Mouse (Mus musculus): Measurements from ENCODE around the gene Cntrob. TPM values are rescaled to one million over a fixed set of nuclear protein-coding genes. Genes with fewer than 3 reads are reported as not detected.

Gene Cntrob
- polyA plus RNA-seq, 1 experiment from 2014 or later, result 24.6 TPM

GRCm38 (mm10) chr11:69258287-69258686 is 65.3 kb downstream of the Cntrob start:
- no peaks in the 10 kb centered on the region for H3K36me3 ChIP-seq
- WGBS, result 54% methylated on average over 5 of the region's 5 CpGs

GRCm38 (mm10) chr11:69257807-69258206 is 65.8 kb downstream of the Cntrob start:
- no peak overlapping the region for H3K9ac ChIP-seq
- H3K9me3 ChIP-seq, result no peaks in the 10 kb centered on the region
- no peak overlapping the region for H3K27ac ChIP-seq
- 46% methylated on average over 4 of the region's 4 CpGs for WGBS
- H3K36me3 ChIP-seq, result no peaks in the 10 kb centered on the region
- H3K4me1 ChIP-seq, result peaks cover 3% of the 10 kb centered on the region; the same call in 1 of the 2 replicates
- H3K4me3 ChIP-seq, result peak overlapping the region; percentile 19; the same call in 1 of the 2 replicates
- no peak for ATAC-seq (ENCODE audit: borderline replicate concordance, extremely low read depth, low FRiP score, low TSS enrichment)
- peak overlapping the region; percentile 29; the same call in 1 of the 2 replicates for H3K4me2 ChIP-seq
- no peaks in the 10 kb centered on the region for H3K27me3 ChIP-seq

More at GRCm38 (mm10) chr11:69258287-69258686, 65.3 kb downstream of the Cntrob start:
- Histone ChIP-seq H3K4me2 (peak overlapping the region; percentile 29; the same call in 1 of the 2 replicates), H3K27me3 (no peaks in the 10 kb centered on the region), H3K27ac (no peak overlapping the region), H3K9me3 (no peaks in the 10 kb centered on the region), H3K9ac (no peak overlapping the region), H3K4me1 (peaks cover 3% of the 10 kb centered on the region; the same call in 1 of the 2 replicates), H3K4me3 (peak overlapping the region; percentile 19; the same call in 1 of the 2 replicates)
- ATAC-seq (ENCODE audit: borderline replicate concordance, extremely low read depth, low FRiP score, low TSS enrichment), result no peak

- ATAC-seq (ENCODE audit: borderline replicate concordance, extremely low read depth, low FRiP score, low TSS enrichment), result no peak
- 68% methylated on average over 2 of the region's 2 CpGs for WGBS
- H3K9me3 ChIP-seq, result no peaks in the 10 kb centered on the region
Measured at GRCm38 (mm10) chr11:69257072-69257471, 66.5 kb downstream of the Cntrob start.

GRCm38 (mm10) chr11:69254808-69255207 is 68.8 kb downstream of the Cntrob start:
- no peak overlapping the region for H3K9ac ChIP-seq
- peaks cover 3% of the 10 kb centered on the region; the same call in 1 of the 2 replicates for H3K4me1 ChIP-seq
- H3K4me2 ChIP-seq, result no peak overlapping the region
- H3K27me3 ChIP-seq, result no peaks in the 10 kb centered on the region
- no peak overlapping the region for H3K27ac ChIP-seq
- WGBS, result 78% methylated on average over 5 of the region's 5 CpGs
- H3K9me3 ChIP-seq, result no peaks in the 10 kb centered on the region
- no peak overlapping the region for H3K4me3 ChIP-seq
- no peaks in the 10 kb centered on the region for H3K36me3 ChIP-seq
- ATAC-seq (ENCODE audit: borderline replicate concordance, extremely low read depth, low FRiP score, low TSS enrichment), result no peak

More at GRCm38 (mm10) chr11:69257072-69257471, 66.5 kb downstream of the Cntrob start:
- Histone ChIP-seq H3K27me3 (no peaks in the 10 kb centered on the region), H3K4me1 (peaks cover 3% of the 10 kb centered on the region; the same call in 1 of the 2 replicates), H3K4me3 (no peak overlapping the region), H3K4me2 (no peak overlapping the region), H3K36me3 (no peaks in the 10 kb centered on the region), H3K27ac (no peak overlapping the region), H3K9ac (no peak overlapping the region)

GRCm38 (mm10) chr11:69253131-69253530 is 70.4 kb downstream of the Cntrob start:
- no peak for ATAC-seq (ENCODE audit: borderline replicate concordance, extremely low read depth, low FRiP score, low TSS enrichment)
- 30% methylated on average over 9 of the region's 9 CpGs for WGBS
- no peak overlapping the region for H3K4me3 ChIP-seq
- H3K27ac ChIP-seq, result no peak overlapping the region
- H3K36me3 ChIP-seq, result no peaks in the 10 kb centered on the region
- no peak overlapping the region for H3K9ac ChIP-seq
- peak overlapping the region; percentile 3; the same call in 1 of the 2 replicates for H3K4me2 ChIP-seq
- no peaks in the 10 kb centered on the region for H3K27me3 ChIP-seq
- peaks cover 2% of the 10 kb centered on the region; the same call in 1 of the 2 replicates for H3K4me1 ChIP-seq
- H3K9me3 ChIP-seq, result no peaks in the 10 kb centered on the region

- no peak overlapping the region for H3K27ac ChIP-seq
- H3K27me3 ChIP-seq, result no peaks in the 10 kb centered on the region
- no peaks in the 10 kb centered on the region for H3K36me3 ChIP-seq
- H3K4me1 ChIP-seq, result no peaks in the 10 kb centered on the region
- no peaks in the 10 kb centered on the region for H3K9me3 ChIP-seq
- no peak overlapping the region for H3K9ac ChIP-seq
- H3K4me2 ChIP-seq, result no peak overlapping the region
- no peak overlapping the region for H3K4me3 ChIP-seq
- 78% methylated on average over 7 of the region's 7 CpGs for WGBS
- no peak for ATAC-seq (ENCODE audit: borderline replicate concordance, extremely low read depth, low FRiP score, low TSS enrichment)
Measured at GRCm38 (mm10) chr11:69251953-69252352, 71.6 kb downstream of the Cntrob start.

- 55% methylated on average over 14 of the region's 14 CpGs for WGBS
- no peak overlapping the region for H3K4me3 ChIP-seq
- H3K27ac ChIP-seq, result no peak overlapping the region
- H3K9ac ChIP-seq, result no peak overlapping the region
- ATAC-seq (ENCODE audit: borderline replicate concordance, extremely low read depth, low FRiP score, low TSS enrichment), result no peak
- H3K36me3 ChIP-seq, result no peaks in the 10 kb centered on the region
- no peaks in the 10 kb centered on the region for H3K4me1 ChIP-seq
- no peak overlapping the region for H3K4me2 ChIP-seq
- no peaks in the 10 kb centered on the region for H3K27me3 ChIP-seq
- no peaks in the 10 kb centered on the region for H3K9me3 ChIP-seq
Measured at GRCm38 (mm10) chr11:69251135-69251842, 72.3 kb downstream of the Cntrob start.

- H3K27me3 ChIP-seq, result no peaks in the 10 kb centered on the region
- H3K36me3 ChIP-seq, result no peaks in the 10 kb centered on the region
- H3K9ac ChIP-seq, result no peak overlapping the region
- no peaks in the 10 kb centered on the region for H3K9me3 ChIP-seq
- no peak overlapping the region for H3K4me3 ChIP-seq
- 72% methylated on average over 5 of the region's 5 CpGs for WGBS
- H3K4me2 ChIP-seq, result no peak overlapping the region
- no peak for ATAC-seq (ENCODE audit: borderline replicate concordance, extremely low read depth, low FRiP score, low TSS enrichment)
- H3K4me1 ChIP-seq, result peaks cover 5% of the 10 kb centered on the region; the same call in 1 of the 2 replicates
- H3K27ac ChIP-seq, result no peak overlapping the region
Measured at GRCm38 (mm10) chr11:69250106-69250505, 73.5 kb downstream of the Cntrob start.

Other genes with a start within 250 kb of the Cntrob start
- 61.6 and 66.6 TPM in 2 replicates for gene Vamp2, start 235.3 kb downstream of the Cntrob start, polyA plus RNA-seq (2015; fragmentation: Nextera tagmentation; extraction: Ambion mirVana)
- gene Per1, start 228.6 kb downstream of the Cntrob start, polyA plus RNA-seq (2015; fragmentation: Nextera tagmentation; extraction: Ambion mirVana), result 21.7 and 24.0 TPM in 2 replicates
- 0.52 and 0.60 TPM in 2 replicates for gene Hes7, start 203.4 kb downstream of the Cntrob start, polyA plus RNA-seq (2015; fragmentation: Nextera tagmentation; extraction: Ambion mirVana)
- 0.36 and 0.57 TPM in 2 replicates for gene 9130213A22Rik, start 201.2 kb downstream of the Cntrob start, polyA plus RNA-seq (2015; fragmentation: Nextera tagmentation; extraction: Ambion mirVana)
- gene Aloxe3, start 197.9 kb downstream of the Cntrob start, polyA plus RNA-seq (2015; fragmentation: Nextera tagmentation; extraction: Ambion mirVana), result 0.16 and 0.53 TPM in 2 replicates
- gene Alox12b, start 166.8 kb downstream of the Cntrob start, polyA plus RNA-seq (2015; fragmentation: Nextera tagmentation; extraction: Ambion mirVana), result not detected in 2 replicates
- 0.29 and 0.67 TPM in 2 replicates for gene Alox8, start 125.9 kb downstream of the Cntrob start, polyA plus RNA-seq (2015; fragmentation: Nextera tagmentation; extraction: Ambion mirVana)
- 0.07 and 0.08 TPM in 2 replicates for gene Gucy2e, start 86.7 kb downstream of the Cntrob start, polyA plus RNA-seq (2015; fragmentation: Nextera tagmentation; extraction: Ambion mirVana)
- gene Trappc1, start 205 bp upstream of the Cntrob start, polyA plus RNA-seq (2015; fragmentation: Nextera tagmentation; extraction: Ambion mirVana), result 150 and 157 TPM in 2 replicates
- 0.74 and 1.1 TPM in 2 replicates for gene Kcnab3, start 2.5 kb upstream of the Cntrob start, polyA plus RNA-seq (2015; fragmentation: Nextera tagmentation; extraction: Ambion mirVana)
- gene Rnf227, start 16.7 kb upstream of the Cntrob start, polyA plus RNA-seq (2015; fragmentation: Nextera tagmentation; extraction: Ambion mirVana), result 12.0 and 14.8 TPM in 2 replicates
- 56.7 and 59.4 TPM in 2 replicates for gene Chd3, start 45.6 kb upstream of the Cntrob start, polyA plus RNA-seq (2015; fragmentation: Nextera tagmentation; extraction: Ambion mirVana)
- gene Naa38, start 71.7 kb upstream of the Cntrob start, polyA plus RNA-seq (2015; fragmentation: Nextera tagmentation; extraction: Ambion mirVana), result 151 and 168 TPM in 2 replicates
- gene Cyb5d1, start 71.9 kb upstream of the Cntrob start, polyA plus RNA-seq (2015; fragmentation: Nextera tagmentation; extraction: Ambion mirVana), result 28.4 and 31.5 TPM in 2 replicates
- gene Tmem88, start 74.5 kb upstream of the Cntrob start, polyA plus RNA-seq (2015; fragmentation: Nextera tagmentation; extraction: Ambion mirVana), result 46.7 and 49.8 TPM in 2 replicates
- gene Kdm6b, start 89.9 kb upstream of the Cntrob start, polyA plus RNA-seq (2015; fragmentation: Nextera tagmentation; extraction: Ambion mirVana), result 22.7 and 23.4 TPM in 2 replicates
- gene Dnah2, start 225.3 kb upstream of the Cntrob start, polyA plus RNA-seq (2015; fragmentation: Nextera tagmentation; extraction: Ambion mirVana), result 1.1 and 1.2 TPM in 2 replicates
- 8.5 and 8.8 TPM in 2 replicates for gene Efnb3, start 236.4 kb upstream of the Cntrob start, polyA plus RNA-seq (2015; fragmentation: Nextera tagmentation; extraction: Ambion mirVana)